Mouse (Mus musculus) c-Kit-negative CD71-positive TER-119-positive erythroid progenitor cells, embryonic 14.5 days (primary cell): Measurements from ENCODE around the gene Nmt1.
A peak's percentile ranks its signal among the peaks of the same experiment; 100 is the strongest.

ENCODE experiments used
- DNase-seq: peaks from one replicate; pipeline ENCODE4 v3.0.0-alpha.2; 2013; ENCODE audit warnings: low read depth, low spot score

The Nmt1 gene

DNA sequence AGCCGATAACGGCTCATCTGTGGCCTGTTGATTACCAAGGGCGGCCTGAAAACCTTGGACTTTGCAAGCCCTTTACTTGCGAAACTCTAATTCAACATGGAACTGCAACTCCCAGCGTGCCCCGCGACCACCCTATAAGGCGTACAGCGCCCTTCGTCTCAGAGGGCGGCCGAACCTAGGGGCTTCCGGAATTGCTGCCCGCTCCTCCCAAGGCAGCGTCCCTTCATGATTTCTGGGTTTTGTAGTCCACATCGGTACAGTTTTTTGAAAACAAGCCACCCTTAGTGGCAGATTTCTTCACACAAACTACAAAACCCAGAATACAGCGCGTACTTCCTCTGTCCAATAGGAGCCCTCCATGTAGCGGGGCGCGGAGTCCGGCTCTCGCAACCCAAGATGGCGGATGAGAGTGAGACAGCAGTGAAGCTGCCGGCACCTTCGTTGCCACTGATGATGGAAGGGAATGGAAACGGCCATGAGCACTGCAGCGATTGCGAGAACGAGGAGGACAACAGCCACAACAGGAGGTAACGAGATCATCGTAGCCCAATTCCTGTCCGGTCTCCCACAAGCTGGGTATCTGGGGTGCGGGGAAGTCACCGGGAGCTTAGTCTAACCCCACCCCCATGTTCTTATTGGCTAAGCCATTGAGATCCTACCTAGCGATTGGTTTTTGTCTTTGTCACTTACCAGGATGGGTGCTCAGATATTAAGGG lies at the start of gene Nmt1, which contains the start of gene Dcakd:
Gene Nmt1 (plus strand): TSS at position 15 of the 716 bp plus-strand sequence.
Gene Dcakd (minus strand): TSS at position 158 of the 716 bp plus-strand sequence.
- DNase-seq, result peak; percentile 93

DNA sequence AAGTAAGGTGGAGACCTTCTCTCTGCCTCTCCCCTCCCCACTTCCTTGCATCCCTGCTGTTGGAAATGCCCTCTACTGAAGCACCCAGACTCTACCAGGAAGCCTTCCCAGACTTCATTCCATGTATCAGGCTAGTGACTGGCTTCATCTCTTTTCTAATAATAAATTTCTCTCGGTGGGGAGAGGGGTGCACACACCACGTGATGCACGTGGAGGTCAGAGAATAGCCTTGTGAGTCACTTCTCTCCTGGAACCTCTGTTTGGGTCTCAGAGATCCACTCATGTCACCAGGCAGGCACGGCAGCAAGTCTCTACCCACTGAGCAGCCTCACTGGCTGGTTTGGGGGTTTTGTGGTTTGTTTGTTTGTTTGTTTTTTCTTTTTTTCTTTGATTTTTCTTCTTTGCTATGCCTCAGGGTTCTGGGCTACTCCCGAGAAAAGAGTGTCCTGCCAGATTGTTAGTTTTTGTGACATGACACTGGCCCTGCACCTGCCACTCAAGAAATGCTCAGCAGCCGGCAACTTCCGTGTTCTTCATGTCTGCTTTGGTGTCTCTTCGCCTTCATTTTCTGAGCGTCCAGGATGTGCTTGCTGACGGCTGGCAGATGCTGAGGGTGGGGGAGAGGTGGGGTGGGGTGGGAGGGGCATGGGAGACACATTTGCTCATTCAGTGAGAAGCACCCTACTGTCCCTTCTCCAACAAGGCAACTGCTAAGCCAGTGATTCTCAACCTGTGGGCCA lies 46.7 kb upstream of the Nmt1 start:
- DNase-seq, result no peak

DNA sequence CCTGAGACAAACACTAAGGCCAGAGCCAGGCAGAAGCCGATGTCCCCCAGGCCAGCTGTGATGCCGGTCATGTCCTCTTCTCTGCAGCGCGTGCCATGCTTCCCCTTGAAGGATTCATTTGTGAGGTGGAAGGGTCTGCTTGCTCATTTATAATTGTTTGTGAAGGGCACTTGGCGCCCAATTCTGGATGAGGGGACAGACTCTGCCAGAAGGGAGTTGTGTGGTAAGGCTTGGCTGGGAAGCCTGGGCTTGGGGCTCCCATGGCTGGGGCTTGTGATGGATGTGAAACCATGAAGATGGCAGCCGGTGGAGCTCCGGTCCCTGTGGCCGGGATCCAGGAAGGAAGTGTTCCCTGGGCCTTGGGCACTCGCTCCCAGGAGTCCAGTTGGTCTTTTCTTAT lies 43.9 kb upstream of the Nmt1 start:
- no peak for DNase-seq

DNA sequence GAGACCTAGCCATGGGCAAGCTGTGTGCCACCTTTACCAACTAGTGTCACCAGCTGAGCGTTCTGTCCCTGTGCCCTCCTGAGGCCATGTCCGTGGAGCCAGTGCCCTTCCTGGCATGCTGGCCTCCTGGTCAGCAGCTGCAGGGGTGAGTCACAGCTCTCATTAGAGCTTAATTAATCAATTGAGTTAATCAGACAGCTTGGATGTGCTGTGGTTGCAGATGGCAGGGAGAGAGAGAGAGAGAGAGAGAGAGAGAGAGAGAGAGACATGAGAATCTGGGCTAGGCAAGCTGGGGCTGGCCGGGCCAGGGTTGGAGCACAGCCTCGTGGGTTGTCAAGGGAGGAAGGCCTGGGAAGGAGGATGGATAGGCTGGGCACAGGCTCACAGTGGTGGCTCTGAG lies 43.4 kb upstream of the Nmt1 start:
- no peak for DNase-seq

DNA sequence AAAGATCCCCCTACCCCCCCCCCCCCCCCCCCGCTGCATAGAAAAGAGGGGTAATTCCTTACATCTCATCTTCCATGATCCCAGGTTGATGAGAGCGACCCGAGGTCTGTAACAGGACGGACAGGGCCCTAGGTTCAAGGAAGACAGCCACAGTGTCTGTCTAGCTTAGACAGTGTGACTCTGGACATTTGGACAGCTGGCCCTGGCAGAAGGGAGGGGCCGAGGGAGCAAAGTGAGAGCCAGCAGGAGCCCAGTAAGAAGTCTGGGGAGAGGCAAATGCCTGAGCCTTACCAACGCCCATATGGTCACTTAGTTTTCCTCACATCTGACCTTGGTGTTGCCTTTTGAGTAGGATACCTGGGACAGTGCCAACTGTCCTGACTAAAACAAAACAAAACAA lies 42.8 kb upstream of the Nmt1 start:
- DNase-seq, result no peak

DNA sequence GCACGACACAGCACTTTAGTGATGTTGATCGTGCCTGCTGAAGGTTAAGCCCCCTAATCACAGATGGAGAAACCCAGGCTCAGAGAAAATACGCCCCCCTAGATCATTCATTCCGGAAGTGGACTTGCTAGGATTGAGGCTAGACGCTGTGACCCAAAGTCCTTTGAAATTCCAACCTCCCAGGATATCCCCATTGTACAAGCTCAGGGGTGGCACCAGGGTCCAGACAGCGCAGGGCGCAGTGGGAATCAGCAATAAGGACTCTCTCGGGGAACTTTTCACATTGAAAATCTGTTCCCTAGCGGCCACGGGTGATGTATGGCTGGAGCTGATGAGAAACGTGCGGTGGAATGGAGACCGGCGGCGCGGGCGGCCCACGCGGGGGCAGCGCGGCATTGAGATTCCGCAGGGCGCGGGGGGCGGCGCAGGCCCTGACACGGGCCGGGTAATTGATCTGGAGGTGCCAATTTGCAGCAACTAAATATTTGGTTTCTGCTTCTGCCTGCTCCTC lies 38.3 kb upstream of the Nmt1 start:
- DNase-seq, result no peak

DNA sequence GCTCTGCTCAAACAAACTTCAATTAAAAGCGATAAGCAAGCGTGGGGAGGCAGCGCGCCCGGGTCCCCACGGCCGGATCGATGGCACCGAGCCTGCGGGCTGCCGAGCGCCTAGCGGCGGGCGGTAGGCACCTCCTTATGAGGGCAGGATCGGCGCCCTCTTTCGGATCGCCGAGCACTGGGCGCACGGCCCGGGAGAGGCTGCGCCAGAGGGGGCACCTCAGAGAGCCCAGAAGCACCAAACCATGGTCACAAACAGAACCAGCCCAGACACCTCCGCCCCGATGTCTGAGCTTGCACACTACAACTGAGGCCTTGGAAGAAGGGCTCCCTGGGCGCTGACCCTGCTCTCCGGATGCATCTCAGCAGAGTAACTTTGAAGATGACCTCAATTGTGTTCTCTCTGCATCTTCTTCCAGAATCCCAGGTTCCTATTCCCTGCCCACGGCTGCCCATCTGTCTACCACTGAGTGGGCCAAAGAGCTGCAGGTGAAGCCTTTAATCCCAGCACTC lies 37.8 kb upstream of the Nmt1 start:
- no peak for DNase-seq

DNA sequence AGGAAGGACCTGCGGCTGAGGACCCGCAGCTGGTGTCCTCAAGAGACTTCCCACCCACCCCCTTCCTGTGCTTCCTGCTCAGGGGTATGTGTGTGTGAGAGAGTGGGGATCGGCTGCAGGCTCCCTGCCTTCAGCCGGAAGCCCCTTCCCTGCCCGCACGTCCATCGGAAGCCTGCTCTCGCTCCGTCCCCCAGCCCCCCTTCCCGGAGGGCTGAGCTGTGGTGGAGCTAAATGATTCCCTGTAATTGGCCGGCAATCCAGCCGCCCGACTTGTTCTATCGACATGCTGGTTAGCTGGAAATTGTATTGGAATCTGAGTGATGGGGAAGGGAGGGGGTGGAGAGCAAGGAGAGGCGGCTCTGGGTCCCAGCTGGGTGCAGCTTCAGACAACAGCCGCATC lies 36.3 kb upstream of the Nmt1 start:
- DNase-seq, result no peak

DNA sequence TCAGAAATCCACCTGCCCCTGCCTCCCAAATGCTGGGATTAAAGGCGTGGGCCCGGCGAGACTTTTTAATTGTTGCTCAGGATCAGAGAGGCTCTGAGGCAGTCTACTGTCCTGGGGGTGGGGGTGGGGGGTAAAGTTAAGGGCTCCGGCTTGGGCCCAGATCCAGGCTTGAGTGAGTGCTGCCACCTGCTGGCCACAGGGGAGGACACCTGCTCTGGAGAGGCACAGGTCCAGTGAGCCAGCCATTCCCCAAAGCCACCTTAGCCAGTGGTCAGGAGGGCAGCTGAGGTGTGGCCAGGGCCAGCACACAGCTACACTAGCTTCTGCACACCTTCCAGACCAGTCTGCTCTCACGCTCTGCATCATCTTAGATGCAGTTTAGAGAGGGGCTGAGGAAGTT lies 35.0 kb upstream of the Nmt1 start:
- peak; percentile 31 for DNase-seq

DNA sequence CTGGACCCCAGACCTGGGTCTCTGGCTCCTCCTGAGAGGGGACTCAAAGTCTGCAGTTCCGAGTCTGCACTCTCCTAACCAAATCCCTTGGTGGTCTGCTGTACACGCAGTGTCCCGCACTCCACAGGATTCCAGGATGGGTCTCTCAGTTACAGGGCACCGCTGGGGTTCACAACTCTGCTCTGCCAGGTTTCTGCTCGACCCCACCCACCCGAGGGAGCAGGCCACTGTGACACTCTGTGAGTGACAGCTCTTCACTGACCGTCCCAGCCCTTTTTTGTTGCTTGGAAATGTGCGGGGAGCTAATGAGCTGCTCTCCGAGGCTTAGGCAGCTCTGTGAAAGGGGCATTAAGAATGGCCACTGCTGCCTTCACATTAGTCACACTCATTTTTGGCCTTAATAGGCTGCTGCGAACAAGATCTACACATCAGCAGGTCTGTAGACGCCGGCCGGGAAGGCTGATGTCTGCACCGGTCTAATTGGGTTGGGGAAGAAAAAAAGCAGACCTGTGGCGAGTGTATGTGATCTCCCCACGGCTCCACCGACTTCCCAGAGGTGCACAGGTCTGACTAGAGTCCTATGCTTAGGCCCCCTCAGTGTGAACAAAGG lies 34.5 kb upstream of the Nmt1 start:
- DNase-seq, result no peak

DNA sequence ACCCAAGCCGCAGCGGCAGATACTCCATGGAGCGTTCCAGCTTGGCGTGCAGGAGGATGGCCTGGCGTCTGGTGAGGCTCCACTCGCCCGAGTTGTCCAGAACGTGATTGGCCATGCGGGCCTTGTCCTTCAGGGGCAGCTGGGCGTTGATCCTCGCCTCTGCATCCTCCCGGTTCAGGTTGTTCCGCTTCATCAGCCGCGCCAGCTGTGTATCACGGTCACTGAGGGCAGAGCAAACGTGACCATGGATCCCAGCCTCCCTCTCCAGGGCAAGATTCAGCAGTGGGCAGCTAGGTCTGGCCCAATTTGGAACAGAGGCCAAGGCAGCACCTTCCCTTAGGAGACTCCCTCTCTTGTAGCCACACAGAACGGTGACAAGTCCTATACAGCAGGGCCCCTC lies 33.0 kb upstream of the Nmt1 start:
- DNase-seq, result no peak

DNA sequence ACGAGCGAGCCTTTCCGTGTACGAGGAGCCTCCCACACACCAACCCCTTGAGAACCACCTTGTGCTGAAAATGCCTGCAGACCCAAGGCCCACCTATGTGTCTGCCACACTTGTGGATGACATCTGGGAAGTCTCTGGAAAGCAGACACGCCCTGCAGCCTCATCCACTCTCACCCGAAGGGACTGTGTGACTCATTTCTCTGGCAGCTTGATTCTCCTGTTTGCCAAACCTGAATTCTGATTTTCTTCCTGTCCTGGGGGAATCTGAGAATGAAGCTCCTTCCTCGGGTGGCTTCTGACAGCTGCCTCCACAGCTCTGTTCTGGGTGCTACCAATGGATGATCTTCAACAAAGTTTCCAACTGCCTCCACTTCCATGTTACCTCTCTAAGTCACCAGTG lies 31.6 kb upstream of the Nmt1 start:
- no peak for DNase-seq

DNA sequence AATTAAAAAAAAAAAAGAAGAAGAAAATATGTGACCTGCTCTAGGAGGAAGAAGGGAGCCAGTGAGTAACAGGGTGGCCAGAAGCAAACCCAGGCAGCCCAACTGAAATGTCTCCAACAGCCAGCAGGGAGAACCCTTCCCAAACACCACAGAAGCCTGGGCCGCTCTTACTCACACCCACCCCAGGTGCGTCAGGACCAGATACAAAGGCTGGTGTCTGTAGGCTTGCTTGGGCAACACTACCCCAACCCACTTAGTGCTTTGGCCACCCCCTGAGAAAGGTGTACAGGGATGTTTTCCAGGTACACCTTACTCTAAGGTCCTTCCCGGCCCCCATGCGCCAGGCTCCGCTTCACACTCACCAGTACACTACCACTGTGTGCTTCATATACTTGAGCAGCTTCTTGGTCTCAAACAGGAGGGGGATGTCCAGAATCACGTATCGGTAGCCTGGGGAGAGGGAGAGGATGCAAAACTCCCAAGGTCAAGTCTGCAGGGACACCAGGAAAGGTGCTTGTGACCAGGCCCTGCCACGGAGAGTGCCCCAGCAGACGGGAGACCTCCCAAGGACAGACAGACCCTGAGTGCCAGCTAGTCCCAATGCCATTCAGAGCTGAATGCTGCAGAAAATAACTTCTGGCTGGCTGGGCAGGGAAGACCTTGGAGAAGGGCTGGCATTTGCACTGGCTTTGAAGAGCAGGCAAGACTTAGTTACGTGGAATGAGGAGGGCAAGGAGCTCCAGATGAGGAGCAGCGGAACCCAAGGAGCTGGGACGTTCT lies 30.8 kb upstream of the Nmt1 start:
- DNase-seq, result no peak

DNA sequence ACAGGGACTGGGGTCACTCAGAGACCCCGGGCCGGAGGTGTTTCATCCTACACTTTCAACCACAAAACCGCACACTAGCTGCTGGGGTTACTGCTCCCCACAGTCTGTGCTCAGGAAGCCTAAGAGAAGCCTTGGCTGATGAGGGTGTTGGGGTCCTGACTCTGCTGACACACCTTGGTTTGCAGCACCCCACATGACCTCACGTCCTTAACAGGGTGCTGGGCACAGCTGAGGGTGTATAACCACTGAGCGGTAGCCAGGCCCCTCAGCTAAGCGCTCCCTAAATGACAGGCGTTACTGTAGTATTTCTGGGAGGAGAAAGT lies 29.8 kb upstream of the Nmt1 start:
- DNase-seq, result no peak

DNA sequence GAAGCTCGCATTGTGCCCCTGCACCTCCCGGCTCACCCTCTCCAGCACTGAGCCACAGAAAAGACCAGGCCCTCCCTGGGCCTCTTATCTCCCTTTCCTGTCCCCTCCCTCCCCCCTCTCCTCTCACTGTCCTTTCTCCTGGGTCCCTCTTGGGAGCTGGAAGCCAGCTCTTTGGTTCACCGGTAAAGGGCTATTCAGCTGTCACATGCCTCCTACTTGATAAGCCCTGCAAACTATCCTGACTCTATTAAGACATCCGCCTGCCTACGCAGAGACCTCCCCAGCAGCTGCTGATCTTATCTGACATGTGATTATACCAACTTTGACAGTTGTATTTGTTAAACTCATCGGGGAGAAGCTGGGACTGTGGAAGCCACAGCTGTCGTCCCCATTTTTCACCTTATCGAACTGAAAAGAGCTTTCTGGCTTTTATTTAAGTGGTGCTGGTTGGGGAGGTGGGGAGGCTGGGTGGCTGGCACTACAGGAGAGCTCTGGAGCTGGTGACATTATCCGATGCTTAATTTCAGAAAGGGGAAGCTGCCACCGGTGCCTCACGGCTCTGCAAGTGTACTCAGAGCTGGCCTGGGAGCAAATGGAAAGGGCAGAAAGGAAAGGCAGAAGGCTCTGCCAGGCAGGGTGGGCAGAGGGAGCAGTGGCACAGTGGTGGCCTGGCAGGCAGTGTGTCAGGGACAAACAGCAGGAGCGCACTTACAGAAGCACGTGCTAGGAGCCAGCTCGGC lies 29.2 kb upstream of the Nmt1 start:
- DNase-seq, result no peak

DNA sequence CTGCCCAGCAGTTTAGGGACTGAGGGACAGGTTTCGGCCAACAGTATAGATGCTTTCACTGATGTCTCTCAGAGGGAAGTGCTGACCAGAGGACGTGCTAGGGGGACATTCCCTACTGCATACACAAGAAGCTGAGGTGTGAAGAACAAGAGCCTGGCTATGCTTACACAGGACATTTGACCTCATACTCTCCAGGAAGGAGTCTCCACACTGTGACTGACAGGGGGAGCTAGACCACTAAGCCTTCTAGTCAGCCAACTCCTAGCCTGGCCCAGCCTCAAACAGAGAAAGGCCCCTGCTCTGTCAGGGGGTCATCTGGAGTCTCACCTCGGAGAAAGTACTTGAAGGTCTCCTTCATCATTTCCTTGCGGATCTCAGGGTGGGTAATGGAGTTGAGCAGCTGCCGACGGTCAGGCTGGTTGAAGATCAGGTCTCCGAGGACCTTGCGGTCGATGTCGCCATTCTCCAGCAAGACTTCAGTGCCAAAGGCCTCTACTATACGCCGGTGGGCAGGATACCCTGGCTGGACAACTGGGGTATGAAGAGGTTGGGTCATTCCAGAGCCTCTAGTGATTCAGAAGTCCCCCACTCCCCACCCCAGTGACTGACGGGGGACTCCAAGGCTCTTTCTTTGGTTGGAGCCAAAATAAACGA lies 28.5 kb upstream of the Nmt1 start:
- DNase-seq, result no peak

DNA sequence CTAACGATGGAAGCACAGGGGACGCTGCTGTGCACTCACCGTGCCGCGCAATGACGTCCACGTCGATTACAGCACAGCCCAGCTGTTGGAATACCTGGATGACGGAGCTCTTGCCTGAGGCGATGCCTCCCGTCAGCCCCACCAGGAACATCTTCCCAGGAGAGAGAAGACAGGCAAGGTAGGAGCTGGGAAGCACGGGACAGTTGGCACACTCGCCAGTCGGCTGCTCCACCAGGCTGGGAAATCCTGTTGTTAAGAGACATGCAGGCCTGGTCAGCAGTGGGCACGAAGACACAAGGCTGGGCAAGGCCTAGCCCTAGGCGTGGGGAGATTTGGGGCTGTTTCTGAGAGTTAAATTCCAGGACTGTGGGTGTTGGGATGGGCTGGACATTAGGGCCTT lies 27.9 kb upstream of the Nmt1 start:
- no peak for DNase-seq

DNA sequence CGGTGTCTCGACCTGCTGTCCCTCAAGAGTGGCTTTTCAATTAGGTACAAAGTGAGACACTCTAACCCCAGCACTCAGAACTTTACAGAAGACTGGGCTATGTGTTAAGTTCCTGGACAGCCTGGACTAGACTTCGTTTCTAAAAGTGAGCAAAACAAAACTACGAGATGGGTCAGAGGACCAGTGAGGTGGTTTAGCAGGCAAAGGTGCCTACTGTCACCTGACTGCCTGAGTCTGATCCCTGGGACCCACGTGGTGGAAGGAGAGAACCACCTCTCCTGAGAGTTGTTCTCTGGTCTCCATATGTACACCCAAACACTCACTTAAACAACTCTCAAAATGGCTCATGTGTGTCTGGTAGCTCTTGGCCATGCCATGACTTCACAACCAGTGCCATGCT lies 26.9 kb upstream of the Nmt1 start:
- DNase-seq, result no peak

DNA sequence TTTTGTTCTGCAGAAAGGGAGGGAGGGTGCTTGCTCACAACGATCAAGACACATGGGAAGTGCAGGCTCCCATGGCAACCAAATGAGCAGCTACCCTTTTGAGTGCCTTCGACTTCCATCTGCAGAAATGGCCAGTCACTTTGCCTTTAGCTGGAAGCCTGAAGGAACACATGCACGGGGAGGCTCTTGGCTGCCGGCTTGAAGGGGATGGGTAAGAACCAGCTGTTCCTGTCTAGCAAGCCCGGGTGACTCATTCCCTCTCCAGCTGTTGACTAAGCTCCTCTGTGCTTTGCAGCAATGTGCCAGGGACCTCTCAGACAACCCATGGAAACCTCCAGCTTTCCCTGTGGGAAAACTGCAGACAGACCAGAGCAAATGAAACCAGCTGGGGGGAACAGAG lies 24.8 kb upstream of the Nmt1 start:
- DNase-seq, result no peak

DNA sequence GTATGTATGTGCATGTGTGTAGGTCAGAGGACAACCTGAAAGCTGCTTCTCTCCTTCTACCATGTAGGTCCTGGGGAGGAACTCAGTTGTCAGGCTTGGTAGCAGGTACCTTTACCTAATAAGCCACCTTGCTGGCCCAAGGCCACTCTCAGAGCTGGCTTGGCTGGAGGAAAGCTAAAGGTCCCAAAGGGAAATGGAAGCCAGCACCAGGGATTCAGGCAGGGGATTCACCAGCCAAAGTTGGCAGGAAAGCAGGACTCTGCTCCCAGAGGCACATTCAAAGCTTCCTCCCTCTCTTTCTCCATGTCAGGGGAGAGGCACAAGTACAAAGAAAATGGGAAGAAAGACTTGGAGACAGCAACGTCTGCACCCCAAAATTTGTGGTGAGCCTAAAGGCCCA lies 23.1 kb upstream of the Nmt1 start:
- DNase-seq, result no peak
